9 mouse cellular contexts compared by ENCODE assay signal in the genomic region with DNA sequence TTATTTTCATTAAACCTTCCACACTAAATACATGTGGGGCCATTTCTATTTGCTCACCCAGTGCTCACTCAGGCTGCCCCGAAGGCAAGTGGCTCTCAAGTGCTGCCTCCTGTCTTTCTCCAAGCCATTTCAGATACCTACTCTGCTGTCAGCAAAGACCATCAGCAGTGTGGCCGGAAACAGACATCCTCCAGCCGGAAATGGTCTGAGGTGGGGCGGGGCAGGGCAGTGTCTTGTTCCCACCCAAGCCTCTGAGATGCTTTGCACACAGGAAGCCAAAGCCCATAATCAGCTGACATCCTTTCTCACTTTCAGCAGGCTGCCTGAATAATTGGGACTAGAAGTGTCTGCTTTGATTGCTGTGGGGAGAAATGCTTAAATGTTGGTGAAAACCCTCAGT.
DNase-seq lines count a peak whose midpoint lies in the region; ATAC-seq and TF ChIP-seq lines count a peak whose summit lies in the region.
"Had no signal": no experiment of that assay in that cellular context is flagged by ENCODE, and none has a peak within 500 bp of the region (broad histone marks: within the 10 kb centered on the region; RNA-seq: fewer than 3 reads in every experiment).

No protein-coding gene starts in this region.

- H3K27me3 ChIP-seq in kidney, adult 2 months (replicated peaks; ENCODE audit: control insufficient read depth, insufficient read depth, low read length) = no peaks in the 10 kb centered on the region
- H3K27me3 ChIP-seq in liver, embryonic 14.5 days (ENCODE audit: control insufficient read depth, insufficient read depth, low read length) = no peaks in the 10 kb centered on the region
- H3K27me3 ChIP-seq in hindbrain, embryonic 11.5 days (ENCODE audit: control insufficient read depth, insufficient read depth, low read length) = no peaks in the 10 kb centered on the region
- H3K27me3 ChIP-seq in intestine, embryonic 15.5 days (replicated peaks) = no peaks in the 10 kb centered on the region
- H3K27me3 ChIP-seq: embryonic facial prominence, embryonic 12.5 days had no signal

- no peak for TF ChIP-seq EP300 in liver, embryonic 14.5 days (IDR thresholded peaks at IDR 0.05; ENCODE audit: low read depth)

- H3K4me3 ChIP-seq in kidney, adult 2 months (ENCODE audit: insufficient read depth, low read depth, low read length) = no peak overlapping the region
- H3K4me3 ChIP-seq in liver, embryonic 14.5 days (ENCODE audit: insufficient read depth in 1 of 2, low read depth in 2 of 2, low read length in 2 of 2) = no peak overlapping the region
- H3K4me3 ChIP-seq in hindbrain, embryonic 11.5 days (ENCODE audit: low read depth, low read length) = no peak overlapping the region
- H3K4me3 ChIP-seq in intestine, embryonic 15.5 days (replicated peaks) = no peak overlapping the region
- H3K4me3 ChIP-seq: embryonic facial prominence, embryonic 12.5 days had no signal

- H3K4me1 ChIP-seq in kidney, adult 2 months (ENCODE audit: control insufficient read depth, insufficient read depth, low read length) = no peaks in the 10 kb centered on the region
- 0 out of 4 replicates have a peak, but pooled peaks cover 0 to 5% of the 10 kb centered on the region in 2 experiments for H3K4me1 ChIP-seq in liver, embryonic 14.5 days (replicated peaks; ENCODE audit: control insufficient read depth in 2 of 2, insufficient read depth in 2 of 2, low read length in 1 of 2)
- no peaks in the 10 kb centered on the region; the same call in 1 of the 2 replicates for H3K4me1 ChIP-seq in hindbrain, embryonic 11.5 days (replicated peaks; ENCODE audit: control insufficient read depth, insufficient read depth, low read length)
- 0 out of 2 replicates have a peak, but pooled peaks cover 10% of the 10 kb centered on the region for H3K4me1 ChIP-seq in intestine, embryonic 15.5 days (replicated peaks)

- no peaks in the 10 kb centered on the region for H3K9me3 ChIP-seq in liver, embryonic 14.5 days (ENCODE audit: control insufficient read depth, low read length)
- no peaks in the 10 kb centered on the region for H3K9me3 ChIP-seq in hindbrain, embryonic 11.5 days (ENCODE audit: control insufficient read depth, low read length)
- H3K9me3 ChIP-seq in intestine, embryonic 15.5 days = no peaks in the 10 kb centered on the region
- H3K9me3 ChIP-seq: embryonic facial prominence, embryonic 12.5 days had no signal

- ATAC-seq in liver, embryonic 14.5 days (ENCODE audit: insufficient read depth) = 0 out of 2 replicates have a peak, but pooled peaks have one; percentile 33
- ATAC-seq in hindbrain, embryonic 11.5 days (ENCODE audit: low FRiP score) = no peak
- ATAC-seq in intestine, embryonic 15.5 days = no peak

- 50% methylated on average over 4 of the region's 4 CpGs for WGBS in kidney, adult 2 months
- WGBS in liver, embryonic 14.5 days (ENCODE audit: insufficient replicate concordance) = 6% methylated on average over 4 of the region's 4 CpGs
- 69% methylated on average over 4 of the region's 4 CpGs for WGBS in hindbrain, embryonic 11.5 days
- 52% methylated on average over 4 of the region's 4 CpGs for WGBS in intestine, embryonic 15.5 days

- H3K27ac ChIP-seq in kidney, adult 2 months (ENCODE audit: insufficient read depth, low read depth, low read length) = no peak overlapping the region
- H3K27ac ChIP-seq in liver, embryonic 14.5 days = no peak overlapping the region
- H3K27ac ChIP-seq in hindbrain, embryonic 11.5 days (ENCODE audit: low read depth, low read length) = no peak overlapping the region
- H3K27ac ChIP-seq in intestine, embryonic 15.5 days = no peak overlapping the region

- no peak overlapping the region for H3K9ac ChIP-seq in liver, embryonic 14.5 days (replicated peaks)
- no peak overlapping the region for H3K9ac ChIP-seq in hindbrain, embryonic 11.5 days (ENCODE audit: low read depth, low read length)
- H3K9ac ChIP-seq in intestine, embryonic 15.5 days = no peak overlapping the region

- TF ChIP-seq POLR2A in kidney, adult 2 months (IDR thresholded peaks at IDR 0.05; ENCODE audit: low read depth, low read length) = no peak

- no peak overlapping the region for H3K4me2 ChIP-seq in liver, embryonic 14.5 days (ENCODE audit: low read depth)
- H3K4me2 ChIP-seq in hindbrain, embryonic 11.5 days (replicated peaks; ENCODE audit: low read depth, low read length) = no peak overlapping the region
- H3K4me2 ChIP-seq in intestine, embryonic 15.5 days (replicated peaks) = no peak overlapping the region

- H3K36me3 ChIP-seq in kidney, adult 2 months (ENCODE audit: control insufficient read depth, insufficient read depth, low read length) = no peaks in the 10 kb centered on the region
- H3K36me3 ChIP-seq in liver, embryonic 14.5 days (replicated peaks; ENCODE audit: control insufficient read depth, insufficient read depth, low read depth) = no peaks in the 10 kb centered on the region
- no peaks in the 10 kb centered on the region for H3K36me3 ChIP-seq in hindbrain, embryonic 11.5 days (ENCODE audit: control insufficient read depth, insufficient read depth, low read length)
- no peaks in the 10 kb centered on the region for H3K36me3 ChIP-seq in intestine, embryonic 15.5 days
- H3K36me3 ChIP-seq: embryonic facial prominence, embryonic 12.5 days had no signal

- peak; percentile 12 for DNase-seq in adrenal gland, postnatal 10 days
- DNase-seq in adrenal gland, postnatal 25 days = no peak
- peak; percentile 61 for DNase-seq in CD4-positive helper T cell, adult 2 months (ENCODE audit: low read depth, low spot score)
- peak; percentile 57 for DNase-seq in kidney, adult 2 months
- peak in 2 of 3 experiments; percentile 1 to 2 for DNase-seq in liver, embryonic 14.5 days (ENCODE audit: low read depth in 3 of 3, low spot score in 3 of 3)
- DNase-seq in cerebellum, adult 11-12 months = no peak
- DNase-seq in hindbrain, embryonic 11.5 days (ENCODE audit: low spot score) = no peak

- 0 out of 2 replicates have a peak, but pooled peaks have one; percentile 4 for TF ChIP-seq CTCF in kidney, adult 2 months (conservative IDR thresholded peaks at IDR 0.05; ENCODE audit: insufficient read depth, insufficient read length, low read depth, low read length)
- no peak for TF ChIP-seq CTCF in liver, embryonic 14.5 days (IDR thresholded peaks at IDR 0.05; ENCODE audit: low read depth)

Comparison
In these comparisons a context has a peak if more than half of its experiments do, and no peak if none do; other contexts are left out.
1. DNase-seq: peak in adrenal gland, postnatal 10 days (single experiment), CD4-positive helper T cell, adult 2 months (single experiment), kidney, adult 2 months (single experiment) and liver, embryonic 14.5 days (2 of 3); none in adrenal gland, postnatal 25 days (single experiment), cerebellum, adult 11-12 months (single experiment) and hindbrain, embryonic 11.5 days (single experiment).